Mouse (Mus musculus): ENCODE results near the gene Pglyrp2.

- TF ChIP-seq CTCF (IDR thresholded peaks at IDR 0.05; ENCODE audit: low read depth, low read length), result no peak
- TF ChIP-seq TAL1 (conservative IDR thresholded peaks at IDR 0.05; ENCODE audit: low read depth, low read length), result no peak
Measured at GRCm38 (mm10) chr17:32443245-32443644, 19.3 kb upstream of the Pglyrp2 start.
